Mouse (Mus musculus) heart, embryonic 11.5 days (tissue): Measurements from ENCODE around the gene Ceacam20. TPM values are rescaled to one million over a fixed set of nuclear protein-coding genes. Genes with fewer than 3 reads are reported as not detected.
"Not testable (repeated sequence)": the region's sequence is repeated elsewhere in the genome, so short reads cannot be mapped to it uniquely, and the experiment has no call there.

Experiments
- ATAC-seq: fragments of 200-750 bp; cut with Nextera tagmentation; replicated peaks from 2 replicates; pipeline ENCODE4 v1.8.0; 2017; ENCODE audit warnings: moderate library complexity; ENCODE audit not compliant: insufficient number of reproducible peaks, low FRiP score, low TSS enrichment
- H3K27ac ChIP-seq: fragments of 300-500 bp; sonication (generic); 2 replicates; pipeline ENCODE4 v1.5.1; 2014; ENCODE audit warnings: mild to moderate bottlenecking, low read depth, low read length
- H3K27me3 ChIP-seq: fragments of 300-500 bp; sonication (generic); 2 replicates; pipeline ENCODE4 v1.6.1; 2014; ENCODE audit warnings: mild to moderate bottlenecking, low read length, mixed read lengths; ENCODE audit not compliant: control insufficient read depth, insufficient read depth
- H3K36me3 ChIP-seq: fragments of 300-500 bp; sonication (generic); 2 replicates; pipeline ENCODE4 v1.6.1; 2014; ENCODE audit warnings: mild to moderate bottlenecking, low read length, moderate library complexity, mixed read lengths; ENCODE audit not compliant: control insufficient read depth, insufficient read depth
- H3K4me1 ChIP-seq: fragments of 300-500 bp; sonication (generic); 2 replicates; pipeline ENCODE4 v1.6.1; 2014; ENCODE audit warnings: low read length; ENCODE audit not compliant: control insufficient read depth, insufficient read depth
- H3K4me2 ChIP-seq: fragments of 300-500 bp; sonication (generic); 2 replicates; pipeline ENCODE4 v1.6.1; 2014; ENCODE audit warnings: mild to moderate bottlenecking, moderate library complexity
- H3K4me3 ChIP-seq: fragments of 300-500 bp; sonication (generic); 2 replicates; pipeline ENCODE4 v1.5.1; 2014; ENCODE audit warnings: low read depth, low read length
- H3K9ac ChIP-seq: fragments of 300-500 bp; sonication (generic); 2 replicates; pipeline ENCODE4 v1.6.1; 2014; ENCODE audit warnings: mild to moderate bottlenecking, low read depth, low read length, moderate library complexity
- H3K9me3 ChIP-seq: fragments of 300-500 bp; sonication (generic); replicated peaks from 2 replicates; pipeline ENCODE4 v1.6.1; 2016; ENCODE audit warnings: low read length; ENCODE audit not compliant: control insufficient read depth
- WGBS: fragments of 180-500 bp; shearing (Covaris S2); extraction: QIAGEN DNeasy Blood & Tissue Kit; methylation state at CpG from one replicate; pipeline ENCODE4 v1.1.7; 2014; ENCODE audit not compliant: insufficient replicate concordance; 5-methylcytosine and 5-hydroxymethylcytosine counted together
- polyA plus RNA-seq: library from polyadenylated mRNA; unstranded; fragments of >200 nt; fragmentation: Nextera tagmentation; extraction: Ambion mirVana; gene quantifications from 2 replicates; pipeline ENCODE4 v1.2.1, GENCODE M21; 2014

The Ceacam20 gene
- polyA plus RNA-seq, 1 experiment from 2014 or later: not detected

- no peak overlapping the region for H3K9ac ChIP-seq
- peaks cover 3% of the 10 kb centered on the region; the same call in 1 of the 2 replicates for H3K4me1 ChIP-seq
- H3K4me2 ChIP-seq: no peak overlapping the region
- 46% methylated on average over 9 of the region's 9 CpGs for WGBS
- no peak for ATAC-seq
- H3K27me3 ChIP-seq: no peaks in the 10 kb centered on the region
- no peaks in the 10 kb centered on the region for H3K36me3 ChIP-seq
- H3K9me3 ChIP-seq: no peaks in the 10 kb centered on the region
- H3K27ac ChIP-seq: no peak overlapping the region
- H3K4me3 ChIP-seq: no peak overlapping the region
These were observed 12.2 kb upstream of the Ceacam20 start for GRCm38 (mm10) chr7:19953054-19953453.

GRCm38 (mm10) chr7:19955861-19956260 lies 9.4 kb upstream of the Ceacam20 start:
- Histone ChIP-seq H3K27me3 (no peaks in the 10 kb centered on the region), H3K9ac (no peak overlapping the region), H3K4me1 (no peaks in the 10 kb centered on the region), H3K27ac (no peak overlapping the region), H3K4me3 (no peak overlapping the region), H3K36me3 (no peaks in the 10 kb centered on the region), H3K4me2 (no peak overlapping the region), H3K9me3 (no peaks in the 10 kb centered on the region)
- no peak for ATAC-seq
- 61% methylated on average over 4 of the region's 4 CpGs for WGBS

GRCm38 (mm10) chr7:19956341-19956781 lies 8.9 kb upstream of the Ceacam20 start:
- Histone ChIP-seq H3K4me3 (no peak overlapping the region), H3K4me1 (no peaks in the 10 kb centered on the region), H3K9ac (no peak overlapping the region), H3K27ac (no peak overlapping the region), H3K4me2 (no peak overlapping the region), H3K9me3 (no peaks in the 10 kb centered on the region), H3K27me3 (no peaks in the 10 kb centered on the region), H3K36me3 (no peaks in the 10 kb centered on the region)
- WGBS: 2% methylated on average over 7 of the region's 7 CpGs
- no peak for ATAC-seq

- H3K9me3 ChIP-seq: no peaks in the 10 kb centered on the region
- no peak overlapping the region for H3K4me3 ChIP-seq
- no peak for ATAC-seq
- H3K36me3 ChIP-seq: no peaks in the 10 kb centered on the region
- no peak overlapping the region for H3K27ac ChIP-seq
- H3K4me2 ChIP-seq: no peak overlapping the region
- H3K4me1 ChIP-seq: no peaks in the 10 kb centered on the region
- H3K9ac ChIP-seq: no peak overlapping the region
- no peaks in the 10 kb centered on the region for H3K27me3 ChIP-seq
- 54% methylated on average over 1 of the region's 1 CpGs for WGBS
These were observed 2.8 kb upstream of the Ceacam20 start for GRCm38 (mm10) chr7:19962423-19962822.

GRCm38 (mm10) chr7:19969106-19969505 lies 3.9 kb downstream of the Ceacam20 start:
- no peak overlapping the region for H3K4me3 ChIP-seq
- H3K9ac ChIP-seq: no peak overlapping the region
- no peak overlapping the region for H3K4me2 ChIP-seq
- H3K27me3 ChIP-seq: no peaks in the 10 kb centered on the region
- no peaks in the 10 kb centered on the region for H3K4me1 ChIP-seq
- H3K36me3 ChIP-seq: no peaks in the 10 kb centered on the region
- ATAC-seq: no peak
- no peak overlapping the region for H3K27ac ChIP-seq
- 64% methylated on average over 3 of the region's 3 CpGs for WGBS
- H3K9me3 ChIP-seq: peaks cover 14% of the 10 kb centered on the region

GRCm38 (mm10) chr7:19969541-19970090 lies 4.4 kb downstream of the Ceacam20 start:
- no peak overlapping the region for H3K27ac ChIP-seq
- no peaks in the 10 kb centered on the region for H3K4me1 ChIP-seq
- no peak overlapping the region for H3K4me3 ChIP-seq
- no peak overlapping the region for H3K4me2 ChIP-seq
- 95% methylated on average over 4 of the region's 4 CpGs for WGBS
- no peaks in the 10 kb centered on the region for H3K36me3 ChIP-seq
- H3K9me3 ChIP-seq: peaks cover 14% of the 10 kb centered on the region
- no peak for ATAC-seq
- no peak overlapping the region for H3K9ac ChIP-seq
- no peaks in the 10 kb centered on the region for H3K27me3 ChIP-seq

- H3K9me3 ChIP-seq: peaks cover 14% of the 10 kb centered on the region
- no peak for ATAC-seq
- no peaks in the 10 kb centered on the region for H3K27me3 ChIP-seq
- no peak overlapping the region for H3K9ac ChIP-seq
- no peaks in the 10 kb centered on the region for H3K36me3 ChIP-seq
- no peak overlapping the region for H3K27ac ChIP-seq
- no peak overlapping the region for H3K4me3 ChIP-seq
- no peak overlapping the region for H3K4me2 ChIP-seq
- H3K4me1 ChIP-seq: no peaks in the 10 kb centered on the region
- WGBS: 90% methylated on average over 8 of the region's 8 CpGs
These were observed 5.0 kb downstream of the Ceacam20 start for GRCm38 (mm10) chr7:19970196-19970595.

- ATAC-seq: no peak
- no peak overlapping the region for H3K27ac ChIP-seq
- WGBS: 85% methylated on average over 4 of the region's 4 CpGs
- H3K36me3 ChIP-seq: no peaks in the 10 kb centered on the region
- H3K9me3 ChIP-seq: peaks cover 14% of the 10 kb centered on the region
- no peaks in the 10 kb centered on the region for H3K27me3 ChIP-seq
- H3K9ac ChIP-seq: no peak overlapping the region
- no peaks in the 10 kb centered on the region for H3K4me1 ChIP-seq
- H3K4me2 ChIP-seq: no peak overlapping the region
- no peak overlapping the region for H3K4me3 ChIP-seq
These were observed 6.3 kb downstream of the Ceacam20 start for GRCm38 (mm10) chr7:19971516-19971915.

GRCm38 (mm10) chr7:19991165-19991564 lies 26.0 kb downstream of the Ceacam20 start, which contains the start of gene Nlrp9b:
TSS of gene Nlrp9b (plus strand) at chr7:19991465.
- 64% methylated on average over 8 of the region's 8 CpGs for WGBS
- not testable (repeated sequence) for H3K27ac ChIP-seq, H3K9me3 ChIP-seq, H3K9ac ChIP-seq, H3K36me3 ChIP-seq, ATAC-seq, H3K4me3 ChIP-seq, H3K27me3 ChIP-seq, H3K4me1 ChIP-seq, H3K4me2 ChIP-seq
